Mouse (Mus musculus) skeletal muscle tissue, adult 2 months (tissue): ENCODE results near the gene Gm49380.

Experiments
- DNase-seq: peaks from one replicate; pipeline ENCODE4 v3.0.0-alpha.2; 2012; ENCODE audit warnings: low read depth, low spot score

Gm49380 gene

GRCm38 (mm10) chr9:44017846-44018245, 95.5 kb downstream of the Gm49380 start:
- DNase-seq: no peak
